Mouse (Mus musculus) gastrocnemius, postnatal 4 days (tissue): ENCODE results near the gene Tamm41. TPM values are rescaled to one million over a fixed set of nuclear protein-coding genes. Genes with fewer than 3 reads are reported as not detected.

Experiments
- DNase-seq, 2 experiments: peaks; one replicate each; pipeline ENCODE4 v3.0.0; 2021 to 2022; ENCODE audit warnings: low spot score in 2 of 2, mixed read lengths in 2 of 2
- long read RNA-seq, 2 experiments: library from polyadenylated mRNA; stranded (forward); transcript quantifications; one replicate each; pipeline ENCODE4 v2.0.0; 2021
- total RNA-seq, 2 experiments: library from RNA; stranded (reverse); gene quantifications; 2 replicates each; pipeline ENCODE4 v1.2.3; 2021

Gene Tamm41
- 10 to 100 TPM; 20.2 to 22.2 TPM for total RNA-seq
- long read RNA-seq, experiment 1, transcript Tamm41-201 (8 exons, 1,168 nt) = major isoform, 13 of 16 reads
- long read RNA-seq, experiment 1, partial matches to known transcripts = 0 of 16 reads
- long read RNA-seq, experiment 1, other reads (novel, unspliced or antisense) = 3 of 16 reads
- long read RNA-seq, experiment 2, transcript Tamm41-201 (8 exons, 1,168 nt) = major isoform, 10 of 13 reads
- long read RNA-seq, experiment 2, partial matches to known transcripts = 0 of 13 reads
- long read RNA-seq, experiment 2, other reads (novel, unspliced or antisense) = 3 of 13 reads

DNA sequence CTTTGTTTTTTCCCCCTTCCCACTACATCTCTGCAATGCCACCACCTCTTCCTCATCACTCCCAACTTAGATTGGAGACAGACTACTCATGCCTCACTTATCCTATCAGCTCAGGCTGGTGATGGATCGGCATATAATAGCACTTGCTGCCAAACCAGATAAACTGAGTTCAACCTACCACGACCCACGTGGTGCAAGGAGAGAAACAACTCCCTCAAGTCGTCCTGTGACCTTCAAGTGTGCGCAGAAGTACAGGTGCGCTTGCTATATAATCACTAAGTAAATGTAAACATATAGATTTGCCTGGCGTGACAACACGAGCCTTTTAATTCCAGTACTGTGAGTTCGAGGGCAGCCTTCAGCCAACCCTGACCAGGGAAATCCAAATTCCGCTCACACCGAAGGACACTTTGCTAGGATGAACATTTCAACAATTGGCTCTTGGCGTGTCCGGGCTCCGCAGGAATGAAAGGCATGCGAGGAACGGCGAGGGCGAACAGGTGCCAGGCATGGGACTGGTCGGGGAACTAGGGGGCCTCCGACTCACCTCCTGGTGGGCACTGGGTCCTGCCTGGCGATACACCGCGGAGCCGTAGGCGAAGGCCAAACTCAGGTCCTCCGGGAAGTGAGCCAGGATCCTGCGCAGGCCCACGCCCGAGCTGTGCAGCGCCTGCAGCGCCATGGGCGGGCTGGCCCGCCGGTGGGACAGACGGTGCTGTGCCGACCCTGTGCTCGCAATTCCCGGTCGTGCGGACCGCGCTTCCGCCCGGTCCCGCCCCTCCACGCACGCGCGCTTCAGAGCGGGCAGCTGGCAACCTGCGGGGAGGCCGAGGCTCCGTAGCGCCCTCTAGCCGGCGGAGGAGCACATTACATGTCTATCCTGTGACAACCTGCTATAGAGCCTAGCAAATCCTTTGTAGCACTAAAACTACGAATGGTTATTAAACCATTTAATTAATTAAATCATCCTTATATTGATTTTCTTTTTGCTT, at the start of gene Tamm41:
Gene Tamm41 (minus strand): TSS at position 774 of the 992 bp plus-strand sequence.
- peak; percentile 78 to 87 for DNase-seq

DNA sequence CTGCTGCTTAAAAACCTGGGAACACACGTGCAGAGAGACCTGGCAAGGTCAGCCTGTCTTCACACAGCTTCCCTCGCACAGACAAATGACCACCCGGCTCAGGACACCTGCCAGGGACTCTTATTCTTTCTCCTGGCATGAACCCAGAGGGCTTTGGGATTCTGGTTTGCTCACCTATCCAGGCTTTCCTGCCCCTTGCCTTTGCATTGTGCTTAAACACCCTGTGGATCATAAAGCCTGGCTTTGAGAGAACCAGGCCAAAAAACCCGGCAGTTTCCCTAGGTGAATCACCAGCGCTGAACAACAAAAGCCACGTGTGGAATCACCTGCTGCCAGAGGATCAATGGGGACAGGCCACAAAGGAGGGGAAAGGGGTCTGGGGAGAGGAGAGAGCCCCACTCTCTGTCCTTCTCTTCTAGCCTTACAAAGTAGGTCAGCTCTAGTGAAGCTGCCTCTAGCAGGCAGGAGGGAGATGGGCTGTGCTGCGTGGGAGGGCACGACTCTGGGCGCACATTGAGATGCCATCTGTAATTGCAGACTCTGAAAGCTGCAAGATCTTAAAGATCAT, 47.7 kb upstream of the Tamm41 start:
- no peak for DNase-seq

DNA sequence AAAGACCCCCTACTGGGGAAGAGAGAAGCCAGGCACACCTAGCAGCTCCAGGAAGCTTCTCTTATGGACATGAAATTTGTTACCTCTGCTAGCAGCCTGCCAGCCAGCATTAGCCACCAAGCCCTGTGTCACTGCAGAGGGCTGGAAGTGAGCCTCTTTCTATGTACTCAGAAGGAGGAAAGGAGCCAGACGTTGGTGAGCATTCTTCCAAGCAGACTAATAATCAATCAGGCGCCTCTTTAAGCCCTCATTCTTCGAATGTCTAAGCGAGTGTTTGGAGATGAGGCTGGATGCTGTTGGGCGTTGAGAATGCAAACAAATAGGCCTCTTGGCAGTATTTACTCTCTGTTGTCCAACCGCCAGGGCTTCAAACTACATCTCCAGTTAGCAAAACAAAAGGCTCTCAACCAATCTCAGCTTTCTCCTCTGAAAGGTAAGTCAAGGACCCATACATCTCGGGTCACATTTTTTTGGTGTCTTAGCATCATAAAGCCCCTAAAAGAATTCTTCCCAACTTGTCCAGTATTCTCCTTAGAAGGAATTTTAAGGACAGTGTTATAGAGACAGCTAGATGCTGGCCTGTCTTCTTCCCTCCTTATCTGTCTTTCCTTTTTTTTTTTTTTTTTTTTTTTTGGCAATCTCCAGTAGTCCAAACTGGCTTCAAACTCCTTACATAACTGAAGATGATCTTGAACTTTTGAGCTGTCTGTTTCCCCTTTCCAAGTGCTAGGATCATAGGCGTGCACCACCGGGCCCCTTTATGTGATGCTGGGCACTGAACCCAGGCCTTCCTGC, 39.3 kb upstream of the Tamm41 start:
- DNase-seq = no peak

DNA sequence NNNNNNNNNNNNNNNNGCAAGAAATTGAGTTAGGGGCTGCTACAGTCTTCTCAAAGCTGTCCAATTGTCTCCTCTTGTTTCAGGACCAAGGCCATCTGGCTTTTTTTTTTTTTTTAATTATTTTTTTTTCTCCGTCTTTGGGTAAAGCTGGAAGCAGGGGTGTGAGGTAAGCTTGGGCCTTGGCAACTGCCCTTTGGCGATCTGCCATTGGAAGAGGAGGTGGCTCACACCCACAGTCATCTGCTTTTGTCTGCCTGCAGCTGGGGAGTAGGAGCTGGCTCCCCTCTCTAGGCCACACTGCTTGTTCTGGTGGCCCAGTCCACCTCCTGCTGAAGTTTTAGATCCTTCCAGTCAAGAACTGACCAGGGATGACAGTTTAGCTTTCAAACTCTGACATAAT, 34.3 kb upstream of the Tamm41 start:
- DNase-seq = peak in 1 of 2 experiments; percentile 15

DNA sequence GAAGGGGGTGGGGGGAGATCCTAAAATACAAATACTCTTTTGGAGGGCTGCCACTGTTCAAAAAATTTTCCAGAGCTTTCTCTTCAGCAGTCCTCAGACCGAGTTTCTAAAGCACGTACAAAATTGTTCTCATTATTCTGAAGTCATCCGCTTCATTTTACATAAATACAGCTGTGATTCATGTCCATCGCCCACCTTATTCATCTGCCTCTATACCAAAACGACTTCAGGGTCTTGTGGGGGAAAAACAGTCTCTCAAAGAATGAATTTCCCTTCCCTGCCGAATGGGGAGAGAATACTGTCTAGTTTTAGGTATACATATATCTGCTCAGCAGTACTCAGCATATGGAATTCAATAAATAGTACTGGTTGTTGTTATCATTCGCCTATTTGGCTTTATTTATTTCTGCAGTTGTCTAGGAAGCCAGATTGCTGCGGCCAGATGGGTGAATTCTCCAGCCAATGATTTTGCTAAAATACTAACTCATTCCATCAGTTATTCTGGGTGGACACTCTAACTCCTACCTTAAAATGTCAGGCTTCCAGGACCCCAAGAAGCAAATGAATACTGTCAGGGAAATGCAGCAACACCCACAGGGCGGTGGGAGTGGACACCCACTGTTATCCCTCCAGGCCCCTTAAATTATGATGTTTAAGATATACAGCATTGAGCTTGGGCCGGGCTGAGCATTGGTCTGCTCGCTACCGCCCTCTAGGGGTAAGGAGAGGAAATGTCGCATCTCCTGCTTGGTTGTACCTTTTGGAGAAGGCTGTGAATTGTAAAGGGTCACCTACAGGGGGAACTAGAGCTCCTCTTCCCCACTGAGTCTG, 27.9 kb upstream of the Tamm41 start:
- peak in 1 of 2 experiments; percentile 31 for DNase-seq

DNA sequence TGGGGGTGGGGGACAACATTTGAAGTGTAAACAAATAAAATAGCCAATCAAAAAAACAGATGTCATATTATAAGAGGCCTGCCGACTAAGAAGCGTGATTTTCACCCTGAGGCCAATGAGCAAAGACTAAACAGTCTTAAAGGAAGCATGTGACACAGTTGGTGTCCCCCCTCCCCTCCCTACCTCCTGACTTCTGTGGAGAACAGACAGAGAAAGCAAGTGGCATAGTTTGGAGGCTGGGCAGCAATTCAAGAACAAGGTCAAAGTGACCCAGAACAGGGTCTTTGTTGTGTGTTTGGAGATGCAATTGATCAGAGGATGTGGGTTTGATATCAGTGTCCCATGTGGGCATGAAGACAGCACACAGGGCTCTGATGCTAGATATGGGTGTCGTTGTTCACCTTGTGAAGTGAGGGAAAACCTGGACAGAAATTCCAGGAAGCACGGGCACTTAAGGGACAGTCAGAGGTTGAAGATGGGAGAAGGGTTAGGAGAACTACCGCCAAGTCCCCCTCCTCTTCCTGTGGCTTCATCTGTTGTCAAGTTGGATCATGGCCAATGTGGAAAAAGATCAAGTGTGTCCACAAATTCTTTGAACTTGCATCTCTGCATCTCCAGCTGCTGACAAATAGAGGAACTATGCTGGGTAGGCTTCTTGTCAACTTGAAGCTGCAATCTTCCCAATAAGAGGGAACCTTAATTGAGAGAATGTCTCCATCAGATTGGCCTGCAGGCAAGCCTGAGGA, 25.1 kb upstream of the Tamm41 start:
- DNase-seq = no peak

DNA sequence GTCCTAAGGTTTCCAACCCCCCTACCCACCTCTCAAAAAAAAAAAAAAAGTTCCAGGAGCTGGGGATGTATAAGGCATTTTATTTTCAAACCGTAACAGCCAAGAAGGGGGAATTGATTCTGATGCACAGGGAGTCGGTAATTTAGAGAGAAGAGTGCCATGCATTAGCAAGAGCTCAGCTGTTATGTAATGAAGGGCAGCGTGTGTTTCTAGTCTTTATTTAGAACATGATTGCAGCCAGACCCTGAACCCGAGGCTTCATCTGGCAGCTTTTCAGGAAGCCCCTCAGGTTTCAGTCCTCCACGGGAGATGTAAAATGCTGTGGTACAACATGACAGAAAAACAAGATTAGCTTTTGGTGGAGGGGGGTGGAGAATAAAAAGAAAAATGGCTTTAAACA, 21.6 kb upstream of the Tamm41 start:
- DNase-seq = no peak

DNA sequence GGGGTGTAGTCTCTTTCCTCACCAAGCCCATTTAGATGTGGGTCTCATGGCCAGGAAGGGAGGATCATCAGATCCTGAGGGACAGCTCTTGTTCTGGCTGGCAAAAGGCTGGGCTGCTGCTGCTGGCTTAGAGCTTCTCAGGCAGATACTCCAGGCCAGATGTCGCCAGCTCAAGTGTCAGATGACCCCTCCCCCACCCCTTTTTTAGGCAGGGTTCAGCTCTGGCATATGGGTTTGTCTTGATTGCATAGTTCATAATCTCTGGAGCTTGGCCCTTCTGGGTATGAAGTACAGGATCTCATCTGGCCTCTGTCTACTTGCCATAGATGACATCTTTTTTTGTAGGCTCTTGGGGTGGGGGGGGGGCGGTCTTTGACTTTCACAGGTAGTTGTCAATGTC, 19.0 kb upstream of the Tamm41 start:
- DNase-seq = no peak

DNA sequence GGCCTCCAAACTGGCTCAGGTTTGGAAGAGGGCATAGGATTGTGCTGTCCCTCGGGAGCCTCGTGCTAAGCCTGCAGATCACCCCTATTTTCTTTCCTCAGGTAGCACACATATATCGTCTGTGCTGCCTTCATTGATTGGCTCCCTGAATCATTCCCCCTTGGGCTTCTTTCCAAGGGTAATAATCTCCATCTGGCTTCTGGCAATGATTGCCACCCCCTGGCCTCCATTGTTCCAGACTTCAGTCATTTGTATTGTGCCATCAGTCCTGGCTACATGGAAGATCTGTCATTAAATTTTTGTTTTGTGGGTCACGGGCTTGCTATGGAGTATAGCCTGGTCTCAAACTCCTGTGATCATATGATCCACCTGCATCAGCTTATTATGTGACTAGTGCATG, 17.8 kb upstream of the Tamm41 start:
- DNase-seq = no peak

DNA sequence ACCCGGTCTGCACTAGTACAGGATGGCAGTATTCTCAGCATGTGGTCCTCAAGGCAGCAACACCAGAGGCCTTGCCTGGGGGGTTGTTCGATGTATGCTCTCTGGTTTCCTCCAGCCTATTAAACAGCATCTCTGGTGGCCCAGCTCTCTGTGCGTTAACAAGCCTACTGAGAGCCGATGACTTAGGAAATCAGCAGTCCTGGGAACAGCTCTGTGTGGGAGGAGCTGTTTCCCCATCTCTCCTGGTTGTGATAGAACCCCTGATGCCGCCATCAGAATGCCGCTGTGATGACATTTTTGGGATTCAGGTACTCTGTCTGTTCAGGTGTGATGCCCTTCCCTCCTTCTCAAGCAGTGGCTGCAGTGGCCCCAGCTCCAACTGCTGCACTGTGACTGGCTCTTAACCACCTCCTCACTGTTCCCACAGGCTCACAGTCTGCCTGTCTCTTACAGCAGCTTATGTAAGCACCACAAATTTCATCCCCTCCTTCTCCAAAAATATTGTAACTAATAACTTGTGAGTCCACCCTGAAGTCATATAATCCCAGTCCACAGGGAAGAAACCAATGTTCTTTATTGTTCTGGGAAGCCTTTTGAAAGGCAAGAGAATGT, 14.0 kb upstream of the Tamm41 start:
- DNase-seq = no peak

DNA sequence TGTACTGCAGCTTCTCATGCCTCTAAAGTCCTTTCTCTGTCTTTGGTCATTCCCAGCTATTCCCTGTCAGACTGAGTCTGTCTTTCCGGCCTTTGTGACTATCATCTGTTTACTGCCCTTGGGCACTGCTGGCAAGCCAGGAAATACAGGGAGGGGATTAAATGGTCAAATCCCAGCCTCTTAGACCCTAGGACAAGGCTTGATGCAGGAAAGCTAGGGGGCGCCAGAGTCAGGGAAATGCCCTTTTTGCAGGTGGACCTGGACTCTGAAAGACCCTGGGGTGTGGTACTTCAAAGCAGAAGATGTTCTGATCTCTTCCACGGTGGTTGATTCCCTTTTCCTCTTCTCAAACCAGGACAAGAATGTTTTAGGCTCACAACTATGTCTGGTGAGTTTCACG, 11.3 kb upstream of the Tamm41 start:
- no peak for DNase-seq

DNA sequence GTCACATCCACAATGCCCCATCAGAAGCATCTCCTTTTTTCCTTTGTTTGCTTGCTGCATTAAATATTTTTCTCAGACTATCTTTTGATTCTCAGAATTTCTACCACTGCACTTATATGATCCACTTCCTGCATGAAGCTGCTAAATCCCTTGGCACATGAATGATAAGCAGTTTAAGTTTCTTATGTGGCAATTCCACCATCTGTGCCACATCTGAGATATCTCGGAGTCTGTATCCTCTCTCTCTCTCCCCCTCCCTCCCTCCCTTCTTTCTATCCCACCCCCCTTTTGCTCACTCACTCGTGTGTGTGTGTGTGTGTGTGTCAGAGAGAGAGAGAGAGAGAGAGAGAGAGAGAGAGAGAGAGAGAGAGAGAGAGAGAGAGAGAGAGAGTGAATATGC, 10.1 kb upstream of the Tamm41 start:
- DNase-seq = no peak

DNA sequence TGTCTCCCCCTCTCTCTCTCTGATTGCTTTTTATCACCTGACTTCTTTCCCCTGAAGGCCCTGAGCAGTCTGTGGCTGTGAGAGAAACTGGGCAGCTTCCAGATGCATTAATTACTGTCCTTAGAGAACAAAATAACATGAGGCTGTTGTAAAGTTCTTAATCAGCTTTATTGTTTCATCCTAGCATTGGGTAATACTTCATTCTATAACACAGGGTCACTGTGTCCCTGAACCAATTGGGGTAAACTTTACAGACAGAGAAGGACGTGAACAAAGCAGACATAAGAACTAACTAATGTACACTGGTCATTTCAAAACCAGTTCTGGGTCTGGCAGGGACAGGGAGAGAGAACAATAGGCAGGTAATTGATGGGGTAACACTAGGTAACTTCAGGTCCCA, 8.4 kb upstream of the Tamm41 start:
- no peak for DNase-seq

DNA sequence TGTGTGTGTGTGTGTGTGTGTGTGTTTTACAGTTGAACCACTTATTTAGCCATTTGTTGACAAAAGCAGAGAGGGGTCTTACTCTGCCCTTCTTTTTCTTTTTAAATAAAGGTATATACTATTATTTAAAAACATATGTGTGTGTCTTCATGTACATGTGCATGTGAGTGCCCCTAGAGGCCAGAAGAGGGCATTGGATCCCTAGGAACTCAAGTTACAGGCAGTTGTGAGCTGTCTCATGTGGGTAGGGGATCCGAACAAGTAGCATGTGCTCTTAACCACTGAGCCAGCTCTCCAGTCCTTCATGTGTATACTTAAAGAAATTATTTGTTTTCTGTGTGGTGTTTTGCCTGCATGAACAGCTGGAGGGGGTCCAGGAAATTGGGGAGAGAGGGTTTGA, 7.0 kb upstream of the Tamm41 start:
- DNase-seq = no peak

DNA sequence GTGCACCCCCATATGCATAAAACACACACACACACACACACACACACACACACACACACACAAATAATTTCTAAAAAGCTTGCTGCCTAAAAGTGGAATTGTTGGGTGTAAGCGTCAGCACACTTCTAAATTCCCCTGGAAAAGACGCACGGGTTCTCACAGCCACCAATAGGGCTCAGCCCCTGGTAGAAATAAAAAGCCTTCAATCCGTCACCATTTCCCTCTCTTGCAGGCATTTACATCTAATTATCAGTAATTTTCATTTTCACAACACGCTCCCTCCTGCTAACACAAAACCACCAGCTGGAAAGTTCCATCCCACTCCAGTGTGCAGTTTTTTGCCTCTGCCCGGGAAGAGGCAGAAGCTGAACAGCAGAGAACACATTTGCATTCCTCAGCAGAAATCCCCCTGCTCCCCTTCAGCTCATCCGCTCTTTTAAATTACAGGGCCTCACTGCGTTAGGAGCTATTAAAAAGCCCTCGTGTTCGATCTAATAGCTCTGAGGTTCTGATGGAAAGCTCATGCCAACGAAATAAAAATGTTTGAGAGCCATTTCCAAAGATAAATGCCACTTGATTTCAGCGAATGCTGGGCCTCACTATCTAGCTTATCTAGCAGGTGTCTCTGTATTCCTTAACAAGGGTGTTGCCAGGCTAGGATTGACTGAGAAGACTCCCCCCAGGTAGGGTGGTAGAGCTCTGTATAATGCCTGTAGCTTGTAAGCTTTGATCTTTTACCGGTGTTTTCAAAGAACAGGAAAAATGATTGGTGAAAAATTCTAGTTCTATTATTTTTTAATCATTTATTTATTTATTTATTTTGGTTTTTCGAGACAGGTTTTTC, 6.2 kb upstream of the Tamm41 start:
- no peak for DNase-seq

DNA sequence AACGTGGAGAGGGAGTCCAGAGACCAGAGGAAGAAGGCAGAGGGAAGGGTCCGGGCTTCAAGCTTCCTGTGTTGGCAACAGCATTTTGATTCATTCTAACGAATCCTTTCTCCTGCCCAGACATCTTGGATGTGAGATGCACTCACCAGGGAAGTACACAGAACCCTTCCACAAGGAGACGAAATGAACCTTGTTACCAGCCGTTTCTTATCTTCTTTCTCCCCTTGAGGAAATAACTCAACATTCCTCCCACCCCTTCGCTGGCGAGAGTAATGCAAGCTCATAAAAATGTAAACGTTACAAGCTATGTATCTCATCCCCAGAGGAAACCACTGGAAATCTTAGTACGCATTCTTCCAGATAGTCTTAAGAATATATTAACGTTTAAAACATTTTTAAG, 4.9 kb upstream of the Tamm41 start:
- no peak for DNase-seq

DNA sequence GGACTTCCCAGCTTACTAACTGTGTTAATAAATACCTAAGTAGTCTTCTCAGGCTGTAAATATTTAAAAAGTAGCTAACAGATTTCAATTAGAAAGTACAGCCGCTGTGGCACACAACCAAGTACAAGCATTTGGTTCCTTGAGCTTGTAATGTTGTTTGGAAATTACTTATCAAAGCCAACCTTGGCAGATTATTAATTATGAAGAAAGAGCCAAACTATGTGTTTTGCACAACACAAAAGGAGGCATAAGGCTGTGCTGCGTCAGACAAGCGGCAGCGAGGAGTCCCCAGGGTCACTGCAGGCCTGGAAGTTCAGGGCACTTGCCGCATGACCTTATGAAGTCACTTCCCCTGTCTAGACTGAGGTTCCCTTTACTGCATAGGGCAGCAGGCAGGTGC, 4.2 kb downstream of the Tamm41 start:
- DNase-seq = no peak

DNA sequence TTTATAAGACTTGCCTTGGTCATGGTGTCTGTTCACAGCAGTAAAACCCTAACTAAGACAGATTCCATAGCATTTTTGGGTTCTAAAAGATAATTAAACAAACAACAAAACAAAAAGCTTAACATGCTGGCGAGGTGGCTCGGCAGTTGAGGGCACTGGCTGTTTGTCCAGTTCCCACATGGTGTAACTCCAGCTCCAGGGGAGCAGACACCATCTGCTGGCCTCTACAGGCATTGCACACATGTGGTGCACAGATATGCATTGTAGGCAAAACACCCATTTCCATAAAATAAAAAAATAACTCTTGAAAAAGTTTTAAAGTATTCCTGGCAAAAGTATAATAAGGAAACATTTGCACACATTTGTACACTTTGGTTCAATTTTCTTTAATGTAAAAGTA, 7.6 kb downstream of the Tamm41 start:
- DNase-seq = no peak
